Mouse (Mus musculus) fibroblast of lung, adult 2 months (primary cell): ENCODE results near the gene Olfr1218.
"Not testable (repeated sequence)": the region's sequence is repeated elsewhere in the genome, so short reads cannot be mapped to it uniquely, and the experiment has no call there.

Experiments used
- DNase-seq: peaks from one replicate; pipeline ENCODE4 v3.0.0-alpha.2; 2011; ENCODE audit warnings: low read depth

The Olfr1218 gene

DNA sequence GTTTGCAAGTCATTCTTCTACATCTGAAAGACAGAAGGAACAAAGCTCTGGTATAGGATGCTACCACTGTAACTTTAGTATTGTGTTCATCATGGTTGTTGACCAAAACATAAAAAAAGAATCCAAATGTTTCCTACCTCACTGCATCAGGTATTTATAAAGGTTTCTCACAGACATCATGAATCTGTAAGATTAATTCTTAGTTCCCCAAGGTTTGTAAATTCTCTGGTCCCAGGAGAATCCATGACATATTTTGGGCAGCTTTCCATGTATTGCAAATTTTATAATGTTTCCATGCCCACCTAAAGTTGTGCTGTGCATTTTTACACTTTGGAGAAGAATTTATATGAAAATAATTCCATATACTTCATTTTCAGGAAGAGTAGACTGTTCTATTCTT, at the start of gene Olfr1218:
Olfr1218 (minus strand) TSS at position 101 of the 400 bp plus-strand sequence.
- DNase-seq: no peak

GRCm38 (mm10) chr2:89106735-89107134, 45.7 kb upstream of the Olfr1218 start, which contains the start of gene Olfr1220:
Olfr1220 (minus strand) TSS chr2:89106835.
- DNase-seq: no peak

DNA sequence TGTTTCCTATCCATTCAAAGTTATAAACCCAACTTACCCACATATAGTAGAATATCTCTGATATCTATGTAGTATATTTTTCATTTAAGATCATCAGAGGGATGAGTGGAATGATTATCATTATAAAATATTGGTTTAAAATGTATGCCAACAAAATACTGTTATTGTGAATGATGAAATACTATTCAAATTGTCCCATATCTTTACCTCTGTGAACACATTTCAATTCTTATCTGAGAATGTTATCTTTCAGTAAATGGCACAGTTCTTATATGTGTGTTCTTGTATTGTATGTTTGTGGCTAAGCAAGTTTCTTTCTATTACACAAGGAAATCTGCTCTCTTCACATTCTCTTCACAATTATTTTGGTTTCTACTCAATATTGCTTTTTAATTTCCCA, 44.7 kb upstream of the Olfr1218 start:
- no peak for DNase-seq

- no peak for DNase-seq
These were observed 32.9 kb upstream of the Olfr1218 start for GRCm38 (mm10) chr2:89093848-89094247.

- no peak for DNase-seq
These were observed 22.4 kb upstream of the Olfr1218 start, which contains the start of gene Olfr1219 for GRCm38 (mm10) chr2:89083413-89083812. Olfr1219 (minus strand) TSS chr2:89083513.

- no peak for DNase-seq
These were observed 20.5 kb upstream of the Olfr1218 start for GRCm38 (mm10) chr2:89081487-89081886.

- no peak for DNase-seq
These were observed 29.0 kb downstream of the Olfr1218 start, which contains the start of gene Olfr1217 for GRCm38 (mm10) chr2:89031965-89032364. Olfr1217 (minus strand) TSS chr2:89032065.

DNA sequence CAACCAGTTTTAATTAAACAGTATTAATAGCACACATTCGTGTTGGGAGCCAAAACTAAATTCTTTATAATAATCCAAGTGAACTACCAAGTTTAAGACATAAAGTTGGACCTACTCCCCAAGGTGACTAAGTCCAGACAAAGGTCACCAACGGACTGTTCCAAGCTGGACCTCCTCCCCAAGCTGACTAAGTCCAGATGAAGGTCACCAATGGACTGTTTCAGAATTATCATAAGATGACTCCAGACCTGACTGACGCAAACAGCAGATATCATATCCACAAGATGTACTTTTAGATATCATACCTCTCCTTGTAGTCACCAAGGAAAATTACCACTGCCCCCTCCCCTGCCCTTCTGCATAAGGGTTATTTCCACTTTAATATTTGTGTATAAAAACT, 39.6 kb downstream of the Olfr1218 start:
- not testable (repeated sequence) for DNase-seq

- no peak for DNase-seq
These were observed 42.7 kb downstream of the Olfr1218 start, which contains the start of gene Olfr1216 for GRCm38 (mm10) chr2:89018240-89018639. Olfr1216 (minus strand) TSS chr2:89018340.

GRCm38 (mm10) chr2:89006873-89007272, 54.1 kb downstream of the Olfr1218 start, which contains the start of gene Olfr1215:
Olfr1215 (minus strand) TSS chr2:89006973.
- DNase-seq: no peak
